Mouse (Mus musculus) layer of hippocampus, adult 9-11 months (tissue): ENCODE measurements around the gene Pik3ip1.
A peak's percentile ranks its signal among the peaks of the same experiment; 100 is the strongest.

ENCODE experiments used
- DNase-seq: peaks from one replicate; pipeline ENCODE4 v3.0.0; 2022

The Pik3ip1 gene

GRCm38 (mm10) chr11:3337961-3338360 is 7.8 kb downstream of the Pik3ip1 start:
- DNase-seq = no peak

- DNase-seq = no peak
Observed at GRCm38 (mm10) chr11:3341476-3341875, 11.3 kb downstream of the Pik3ip1 start.

- no peak for DNase-seq
Observed at GRCm38 (mm10) chr11:3344916-3345315, 14.7 kb downstream of the Pik3ip1 start.

GRCm38 (mm10) chr11:3346351-3346750 is 16.1 kb downstream of the Pik3ip1 start:
- no peak for DNase-seq

DNA sequence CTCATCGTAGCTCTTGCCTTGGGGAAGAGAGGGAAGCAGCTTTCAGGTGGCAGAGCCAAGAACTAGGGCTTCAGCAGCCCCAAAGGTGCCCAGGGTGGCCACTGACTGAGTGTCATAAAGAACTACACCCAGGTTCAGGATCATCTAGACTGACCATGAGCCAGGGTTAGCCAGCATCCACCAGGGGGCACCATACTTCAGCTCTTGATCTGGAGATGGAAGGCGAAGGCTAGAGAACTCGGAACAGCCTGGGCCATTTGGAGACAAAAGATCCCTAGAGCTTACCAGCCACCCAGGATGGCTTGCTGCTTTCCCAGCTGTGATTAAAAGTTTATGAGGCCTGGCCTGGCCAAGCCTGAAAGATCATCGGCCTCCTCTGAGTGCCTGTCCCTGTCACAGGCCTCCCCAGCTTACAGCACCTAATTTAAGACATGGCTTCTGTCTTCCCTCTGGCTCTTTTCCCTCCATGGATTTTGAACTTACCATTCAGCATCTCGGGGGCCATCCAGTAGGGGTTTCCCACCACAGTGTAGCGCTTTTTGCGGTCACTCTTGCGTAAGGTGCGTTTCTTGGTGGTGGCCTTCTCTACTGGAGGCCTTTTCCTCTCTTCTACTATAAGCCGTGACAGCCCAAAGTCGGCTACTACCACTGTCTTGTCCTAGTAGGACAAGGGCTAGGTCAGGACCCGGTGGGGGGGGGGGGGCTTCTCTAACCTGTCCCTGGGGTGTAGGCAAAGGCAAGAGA is 17.1 kb downstream of the Pik3ip1 start:
- DNase-seq = peak; percentile 82

DNA sequence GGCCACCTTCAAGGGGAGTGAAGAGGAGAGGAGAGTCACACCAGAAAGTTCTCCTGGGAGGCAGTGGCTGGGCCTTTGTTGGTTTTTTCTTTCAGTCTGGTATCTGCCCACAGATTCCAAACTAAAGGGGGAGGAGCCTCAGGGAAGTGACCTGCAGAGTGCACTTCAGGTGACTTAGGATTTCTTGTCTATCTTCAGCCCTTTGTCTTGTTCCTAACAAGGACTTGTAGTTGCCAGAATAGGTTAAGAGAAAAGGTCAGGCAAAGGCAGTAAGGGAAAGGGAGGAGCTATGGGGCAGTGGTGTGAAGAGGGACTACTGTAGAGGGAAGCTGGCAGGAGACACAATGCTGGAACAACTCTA is 17.6 kb downstream of the Pik3ip1 start:
- DNase-seq = no peak

DNA sequence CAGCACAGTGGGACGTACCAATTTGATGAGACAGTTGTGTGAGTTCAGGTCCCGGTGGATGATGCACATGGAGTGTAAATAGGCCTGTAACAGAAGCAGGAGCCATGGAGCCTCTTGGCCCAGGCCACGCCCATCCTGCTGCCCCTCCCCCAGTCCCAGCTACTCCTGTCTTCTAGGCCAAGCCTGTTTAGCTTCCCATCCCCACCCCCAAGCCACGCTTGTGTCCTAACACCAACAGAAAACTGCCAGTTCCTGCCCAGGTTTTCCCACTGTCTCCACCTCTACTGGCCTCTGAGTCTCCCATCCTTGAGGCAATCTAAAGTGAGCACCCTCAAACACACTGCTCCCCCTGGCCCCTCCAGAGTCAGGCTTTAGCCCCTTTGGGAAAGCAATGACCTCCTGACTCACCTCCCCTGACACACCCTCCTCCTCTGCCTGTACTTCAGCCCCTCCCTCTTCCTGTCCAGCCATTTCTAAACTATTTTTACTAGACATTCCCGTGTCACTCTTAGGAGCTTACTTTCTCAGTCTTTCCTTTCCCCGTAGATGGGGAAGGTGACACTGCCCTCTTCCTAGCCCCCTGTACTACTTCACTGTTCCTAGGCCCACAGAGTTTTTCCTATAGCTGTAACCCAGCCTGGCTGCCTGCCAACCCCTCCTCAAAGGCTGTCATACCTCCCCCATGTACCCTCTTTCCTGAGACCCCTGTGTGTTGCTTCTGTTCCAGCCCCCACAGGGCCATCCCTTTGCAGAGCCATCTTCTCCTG is 18.6 kb downstream of the Pik3ip1 start:
- no peak for DNase-seq

DNA sequence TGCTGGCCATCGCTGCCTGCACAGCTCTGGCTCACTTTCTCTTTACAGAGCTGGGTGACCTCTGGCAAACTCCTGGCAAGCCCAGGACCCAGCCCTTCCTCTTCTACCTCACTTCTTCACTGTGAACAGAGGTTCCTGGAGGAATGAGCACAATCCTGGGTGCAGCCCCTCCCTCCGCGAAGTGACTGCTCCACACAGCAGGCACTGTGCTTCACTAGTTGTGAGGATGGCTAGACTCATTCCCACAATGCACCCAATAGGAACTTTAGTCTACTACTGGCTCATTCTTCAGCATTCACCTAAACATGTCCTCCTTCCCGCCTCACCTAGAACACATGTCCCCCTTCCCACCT is 19.1 kb downstream of the Pik3ip1 start:
- DNase-seq = no peak

- DNase-seq = no peak
Observed at GRCm38 (mm10) chr11:3352131-3352530, 21.9 kb downstream of the Pik3ip1 start.

- DNase-seq = no peak
Observed at GRCm38 (mm10) chr11:3352990-3353585, 22.9 kb downstream of the Pik3ip1 start.

- DNase-seq = no peak
Observed at GRCm38 (mm10) chr11:3362854-3363253, 32.7 kb downstream of the Pik3ip1 start.

DNA sequence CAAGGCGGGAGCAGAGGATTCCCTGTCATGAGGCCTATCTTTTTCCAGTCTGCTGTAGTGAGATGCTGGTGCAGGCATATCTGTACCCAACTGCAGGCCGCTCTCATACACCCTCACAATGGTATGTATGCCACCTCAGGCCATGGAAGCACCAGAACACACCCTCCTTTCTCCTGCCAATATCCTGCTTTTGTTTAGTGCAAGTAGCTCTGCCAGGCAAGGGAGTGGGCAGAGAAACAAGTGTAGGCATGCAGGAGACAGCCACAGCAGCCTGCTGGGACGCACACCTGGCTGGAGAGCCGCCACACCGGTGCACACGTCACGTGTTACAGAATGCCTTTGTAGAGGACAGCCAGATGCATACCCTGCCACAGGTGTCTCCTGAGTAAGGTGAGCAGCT is 36.2 kb downstream of the Pik3ip1 start:
- DNase-seq = no peak

- DNase-seq = no peak
Observed at GRCm38 (mm10) chr11:3368983-3369382, 38.8 kb downstream of the Pik3ip1 start.

- no peak for DNase-seq
Observed at GRCm38 (mm10) chr11:3369449-3369848, 39.2 kb downstream of the Pik3ip1 start.

DNA sequence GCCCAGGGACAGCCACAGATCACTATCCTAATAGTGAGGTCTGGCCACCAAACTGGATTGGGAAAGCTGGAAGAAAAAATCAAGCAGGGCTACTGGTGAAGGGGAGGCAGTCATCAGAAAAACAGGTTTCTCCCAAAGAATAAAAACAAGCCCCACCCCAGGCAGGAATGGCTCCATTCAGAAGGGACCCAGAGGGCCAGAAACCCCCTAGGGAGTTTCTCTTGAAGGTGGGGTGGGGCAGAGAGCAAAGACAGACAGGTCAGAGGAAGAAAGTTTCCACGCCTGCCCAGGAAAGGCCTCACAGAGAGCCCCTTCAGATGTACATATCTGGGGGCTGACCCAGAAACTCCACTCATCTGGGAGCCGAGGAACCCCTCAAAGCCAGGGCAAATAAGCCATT is 40.0 kb downstream of the Pik3ip1 start:
- DNase-seq = no peak

- DNase-seq = peak; percentile 87
Observed at GRCm38 (mm10) chr11:3370928-3371598, 40.9 kb downstream of the Pik3ip1 start.

DNA sequence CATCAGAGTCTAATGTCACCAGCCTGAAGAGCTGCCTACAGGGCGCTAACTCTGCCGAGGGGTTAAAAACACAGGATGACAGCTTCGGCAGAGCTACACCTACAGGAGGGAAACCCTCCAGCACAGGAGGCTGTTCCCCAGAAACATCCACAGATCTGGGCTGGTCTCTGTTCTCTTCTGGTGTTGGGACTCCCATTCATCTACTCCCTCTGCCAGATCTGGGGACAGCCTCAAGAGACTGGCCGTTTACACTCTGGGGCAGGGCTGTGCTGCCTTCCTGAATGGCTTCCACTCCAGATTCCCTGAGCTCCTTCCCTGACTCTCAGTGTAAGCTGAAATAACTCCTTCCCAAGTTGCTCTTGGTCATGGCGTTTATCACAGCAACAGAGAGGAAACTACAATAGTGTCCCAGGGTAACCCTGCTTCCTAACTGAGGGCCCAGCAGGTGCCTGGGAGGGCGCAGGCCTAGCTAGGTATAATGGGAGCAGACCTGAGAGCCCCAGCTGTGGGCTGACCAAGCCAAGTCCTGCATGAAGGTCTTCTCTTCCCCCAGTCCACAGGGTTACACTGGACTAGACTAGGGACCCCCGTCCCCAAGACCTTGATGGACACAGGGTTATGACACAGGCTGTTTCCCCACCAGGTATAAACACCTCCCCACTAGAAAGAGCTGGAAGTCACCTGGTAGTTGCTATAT is 41.5 kb downstream of the Pik3ip1 start:
- no peak for DNase-seq

DNA sequence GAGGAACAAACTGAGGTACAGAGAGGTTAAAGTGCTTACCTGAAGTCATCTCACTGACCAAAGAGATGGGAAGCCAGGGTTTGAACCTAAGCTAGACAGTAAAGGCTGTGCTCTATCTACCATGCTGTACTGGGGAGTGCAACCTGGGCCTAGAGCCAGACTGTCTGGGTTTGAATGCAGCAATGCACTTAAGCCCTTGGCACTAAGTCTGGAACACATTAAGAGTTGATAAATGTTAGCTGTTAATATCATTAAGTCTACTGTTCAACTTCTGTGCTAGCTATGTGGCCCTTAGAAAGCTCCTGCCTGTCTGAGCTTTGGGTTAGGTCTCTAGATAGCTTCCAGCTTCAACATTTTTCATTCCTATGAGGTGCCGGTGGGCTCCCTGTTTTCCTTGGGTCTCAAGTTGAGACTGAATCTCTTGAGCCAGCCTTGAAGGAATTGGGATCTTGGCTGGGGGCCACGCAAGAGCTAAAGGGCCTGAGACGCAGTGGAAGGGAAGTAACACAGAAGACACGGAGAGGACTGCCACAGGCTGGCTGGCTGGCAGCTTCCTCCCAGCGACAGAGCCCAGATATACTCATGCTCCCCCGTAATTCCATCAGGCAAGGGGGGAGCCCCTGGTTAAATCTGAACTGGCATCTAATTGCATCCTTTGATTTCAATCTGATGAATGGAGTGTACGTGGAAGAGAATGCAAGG is 43.5 kb downstream of the Pik3ip1 start:
- DNase-seq = no peak

GRCm38 (mm10) chr11:3374293-3374645 is 44.1 kb downstream of the Pik3ip1 start:
- no peak for DNase-seq

DNA sequence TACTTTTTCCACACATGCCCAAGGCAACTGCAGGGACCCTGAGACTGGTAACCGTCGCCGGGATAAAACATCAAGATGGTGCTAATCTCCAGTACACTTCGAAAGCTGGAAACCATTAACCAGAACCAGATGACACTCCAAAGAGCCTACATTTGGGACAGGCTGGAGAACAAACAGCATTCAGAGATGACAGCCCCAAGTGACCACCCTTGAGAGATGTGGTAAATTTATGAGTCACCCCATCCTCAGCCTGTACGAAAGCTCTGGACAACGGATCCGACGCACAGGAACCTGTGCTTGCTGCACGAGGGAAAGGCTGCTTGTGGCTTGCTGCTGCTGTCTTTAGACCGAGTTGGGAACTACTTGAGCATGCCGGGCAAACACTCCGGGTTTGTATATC is 44.5 kb downstream of the Pik3ip1 start:
- DNase-seq = no peak

- no peak for DNase-seq
Observed at GRCm38 (mm10) chr11:3379427-3379826, 49.2 kb downstream of the Pik3ip1 start.

DNA sequence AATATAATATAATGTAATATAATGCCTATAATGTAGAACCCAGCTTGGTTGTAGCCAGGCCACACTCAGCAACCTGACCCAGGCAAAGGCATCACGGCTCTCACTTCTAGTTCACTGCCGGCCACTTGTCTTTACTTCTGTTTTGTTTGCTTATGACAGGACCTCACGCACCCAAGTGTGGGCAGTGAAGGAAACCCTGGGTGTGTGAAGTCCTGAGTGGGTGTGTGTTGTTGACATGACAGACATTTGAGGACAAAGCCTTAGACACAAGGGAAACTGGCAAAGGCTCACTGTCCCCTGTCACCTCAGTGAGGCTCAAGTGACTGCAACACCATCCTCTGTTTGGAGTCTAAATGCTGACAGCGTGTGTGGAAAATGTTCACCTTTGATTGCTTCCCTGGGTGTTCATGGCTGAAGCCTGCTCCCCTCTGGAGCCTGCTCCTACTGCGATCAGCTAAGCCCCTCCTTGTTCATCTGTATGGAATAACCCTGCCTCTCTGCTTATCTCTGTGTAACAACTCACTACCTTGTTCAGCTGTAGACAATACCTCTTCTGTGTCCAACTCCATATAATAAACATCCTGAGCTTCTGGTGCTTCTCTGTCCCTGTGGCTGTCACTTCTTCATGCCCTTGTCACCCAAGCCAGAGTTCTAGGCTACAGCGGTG is 51.1 kb downstream of the Pik3ip1 start:
- DNase-seq = no peak
